Mouse (Mus musculus) embryo, embryonic 9.5 days (tissue): Measurements from ENCODE around the gene Spg20.

Source experiments
- DNase-seq: peaks from one replicate; pipeline ENCODE4 v3.0.0-alpha.2; 2017; ENCODE audit errors: extremely low spot score

Gene Spg20

GRCm38 (mm10) chr3:55111935-55112709 lies at the start of gene Spg20:
Gene Spg20, plus strand, starts transcription at chr3:55112108.
- DNase-seq: peak; percentile 96

- DNase-seq: no peak
Measured at GRCm38 (mm10) chr3:55062653-55063052, 49.3 kb upstream of the Spg20 start.

- DNase-seq: peak; percentile 79
Measured at GRCm38 (mm10) chr3:55064396-55064795, 47.5 kb upstream of the Spg20 start.

DNA sequence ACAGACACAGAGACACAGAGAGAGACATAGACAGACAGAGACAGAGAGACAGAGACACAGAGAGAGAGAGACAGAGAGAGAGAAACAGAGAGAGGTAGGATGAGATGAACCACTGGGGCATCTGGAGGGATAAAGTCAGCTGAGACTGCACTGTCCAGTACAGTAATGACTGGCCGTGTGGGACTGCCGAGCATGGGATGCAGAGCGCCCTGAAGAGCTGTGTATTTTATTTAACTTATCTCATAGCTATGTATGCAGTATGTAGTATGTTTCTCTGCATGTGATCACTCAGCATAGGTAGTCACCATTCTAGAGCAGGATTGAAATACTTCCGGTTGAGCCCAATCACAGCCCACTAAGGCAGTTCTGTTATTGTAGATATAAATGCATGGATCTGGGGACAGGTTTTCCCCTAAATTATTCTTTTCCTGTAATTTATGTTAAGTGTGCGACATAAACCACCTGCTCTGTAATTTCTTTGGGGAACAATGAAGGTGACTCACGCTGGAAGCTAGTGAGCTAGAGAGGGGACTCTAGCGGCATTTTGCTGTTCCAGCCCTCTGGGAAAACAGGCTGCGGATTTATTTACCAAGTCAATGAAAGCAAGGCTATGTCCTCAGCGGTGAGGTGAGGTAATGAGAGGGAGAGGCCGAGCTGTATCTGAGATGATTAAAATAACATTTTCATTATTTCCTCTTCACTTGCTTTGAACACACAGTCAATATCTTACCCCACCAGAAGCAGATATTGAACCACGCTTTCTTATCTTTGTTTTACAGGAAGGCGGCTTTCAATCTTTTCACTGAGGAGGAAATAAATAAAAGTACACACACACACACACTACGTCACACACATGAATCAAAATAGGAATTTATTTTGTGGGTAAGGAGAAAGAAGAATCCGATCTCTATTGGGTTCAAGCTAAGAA lies 45.9 kb upstream of the Spg20 start:
- DNase-seq: no peak

GRCm38 (mm10) chr3:55066666-55067023 lies 45.3 kb upstream of the Spg20 start:
- DNase-seq: no peak

DNA sequence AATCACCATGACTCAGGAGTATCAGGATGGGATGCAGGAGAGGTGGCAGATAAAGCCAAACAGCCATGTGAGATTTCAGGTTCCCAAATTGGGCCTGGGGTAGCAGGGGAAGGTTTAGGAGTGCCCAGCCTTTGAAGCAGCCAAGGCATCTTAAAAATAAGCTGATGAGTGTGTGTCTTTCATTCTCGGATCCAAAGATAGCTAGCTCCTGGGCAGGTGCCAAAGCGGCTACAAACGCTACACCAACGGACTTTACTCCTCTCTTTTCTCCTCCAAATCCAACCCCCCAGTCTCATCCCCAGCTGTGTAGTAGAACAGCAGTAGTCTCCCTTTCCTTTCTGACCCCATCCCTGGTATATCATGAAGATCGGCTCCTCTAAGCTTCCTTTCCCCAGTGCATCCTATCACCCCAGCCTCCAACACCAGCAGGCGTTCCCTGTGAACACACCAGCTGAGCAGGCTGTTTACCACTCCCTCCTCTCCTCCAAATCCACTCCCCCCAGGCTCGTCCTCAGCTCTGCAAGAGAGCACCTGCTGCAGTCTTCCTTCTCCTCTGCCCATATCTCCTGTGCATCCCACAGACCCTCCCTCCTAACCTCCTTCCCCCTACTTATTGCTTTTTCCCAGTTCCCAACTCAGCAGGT lies 44.0 kb upstream of the Spg20 start:
- DNase-seq: no peak

DNA sequence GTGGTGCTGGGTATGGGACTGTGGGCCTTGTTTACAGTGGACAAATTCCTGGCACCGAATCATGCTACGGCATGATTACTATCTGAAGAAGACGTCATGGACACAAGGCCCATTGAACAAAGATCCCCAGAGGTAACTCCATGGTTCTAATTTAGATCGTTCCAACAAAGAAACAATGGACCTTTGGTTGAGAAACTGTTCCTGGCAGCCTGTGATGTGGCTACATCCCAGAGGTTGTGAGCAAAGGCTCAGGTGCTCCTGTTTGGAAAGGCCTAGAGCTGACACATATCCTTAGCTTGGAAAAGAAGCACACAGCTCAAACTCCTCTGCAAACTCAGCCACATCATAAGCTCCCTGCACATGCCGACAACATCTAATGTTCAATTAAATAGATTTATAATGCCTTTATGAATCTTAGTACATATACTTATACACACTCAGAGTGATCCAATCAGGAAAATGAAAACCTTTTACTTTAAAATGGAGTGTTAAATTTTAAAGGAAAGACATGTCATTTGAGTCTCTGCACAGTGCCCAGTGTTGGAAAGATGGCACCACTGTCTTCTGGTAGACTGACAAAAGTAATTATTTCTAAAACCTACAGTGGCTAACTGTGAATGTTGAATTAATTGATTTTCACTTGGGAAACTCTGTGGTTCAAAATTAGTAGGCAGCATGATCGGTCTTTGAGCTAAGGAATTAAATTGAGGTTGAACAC lies 37.2 kb upstream of the Spg20 start:
- DNase-seq: no peak

DNA sequence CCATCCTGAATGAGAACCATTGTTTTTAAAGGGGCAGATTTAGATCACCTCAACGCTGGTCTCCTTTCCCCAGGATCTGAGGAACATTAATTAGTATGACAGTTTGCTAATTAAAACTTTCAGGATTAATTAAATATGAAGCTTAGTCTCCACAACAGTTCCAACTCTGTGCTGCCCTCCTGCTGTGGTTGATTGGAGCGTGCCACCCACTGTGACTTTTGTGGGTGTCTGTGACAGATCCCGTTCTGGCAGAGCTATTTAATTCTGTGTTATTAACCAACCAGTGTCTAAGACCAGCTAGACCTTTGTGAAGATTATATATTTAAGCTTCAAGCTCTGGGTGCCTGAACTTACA lies 36.6 kb upstream of the Spg20 start:
- DNase-seq: no peak

- DNase-seq: no peak
Measured at GRCm38 (mm10) chr3:55078233-55078632, 33.7 kb upstream of the Spg20 start.

DNA sequence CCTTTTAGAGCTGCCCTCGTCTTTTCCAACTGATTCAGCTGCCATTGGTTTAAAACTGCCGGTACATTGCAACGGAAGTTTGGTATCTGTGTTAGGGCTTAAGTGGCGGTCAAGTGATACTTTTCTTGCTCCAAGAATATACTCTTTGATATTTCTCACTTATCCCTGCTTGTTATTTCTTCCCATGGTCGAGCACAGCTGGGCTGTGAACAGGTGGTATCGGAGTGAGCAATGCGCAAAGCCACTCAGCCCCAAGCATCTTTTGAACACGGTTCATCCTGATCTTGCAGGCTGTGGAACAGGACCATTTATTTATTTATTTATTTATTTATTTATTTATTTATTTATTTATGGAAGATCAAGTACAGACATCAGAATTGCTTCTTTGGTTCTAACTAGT lies 32.3 kb upstream of the Spg20 start:
- no peak for DNase-seq

DNA sequence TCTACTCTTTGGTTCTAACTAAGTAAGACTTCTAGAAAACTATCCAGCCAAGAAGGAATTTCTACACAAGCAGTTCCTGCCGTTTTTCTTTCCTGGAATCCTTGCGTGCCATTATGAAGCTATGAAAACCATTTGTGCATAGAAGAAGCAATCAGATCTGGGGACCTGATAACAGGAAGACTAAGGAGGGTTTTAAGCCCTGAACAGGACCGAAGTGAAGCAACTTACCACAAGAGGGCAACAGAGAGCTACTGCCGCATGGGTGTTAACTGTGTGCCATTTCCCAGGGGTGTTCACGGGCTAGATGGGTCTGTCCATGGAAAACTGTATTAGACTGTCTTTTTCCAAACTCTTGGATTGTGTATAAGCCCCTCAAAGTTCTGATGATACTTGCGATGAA lies 31.9 kb upstream of the Spg20 start:
- DNase-seq: peak; percentile 77

- no peak for DNase-seq
Measured at GRCm38 (mm10) chr3:55084781-55085180, 27.1 kb upstream of the Spg20 start.

DNA sequence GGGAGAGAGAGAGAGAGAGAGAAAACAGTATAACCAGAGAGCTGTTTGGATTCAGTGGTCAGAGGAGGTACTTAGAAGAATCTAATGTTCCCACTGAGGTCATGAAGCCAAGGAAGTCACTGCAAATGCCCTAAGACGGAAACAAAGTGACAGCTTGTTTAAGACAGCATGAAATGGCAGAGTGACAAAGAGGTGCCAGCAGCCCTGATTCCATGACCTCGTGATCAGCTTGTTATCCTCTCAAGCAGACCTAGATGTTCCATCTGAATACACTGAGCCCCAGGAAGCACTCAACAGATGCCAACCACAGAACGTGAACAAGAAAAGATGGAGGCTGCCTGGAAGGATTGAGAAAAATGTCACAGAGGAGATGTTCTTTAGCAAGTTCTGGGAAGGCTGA lies 26.2 kb upstream of the Spg20 start:
- DNase-seq: no peak

- no peak for DNase-seq
Measured at GRCm38 (mm10) chr3:55086948-55087347, 25.0 kb upstream of the Spg20 start.

- no peak for DNase-seq
Measured at GRCm38 (mm10) chr3:55087360-55087759, 24.5 kb upstream of the Spg20 start.

- DNase-seq: no peak
Measured at GRCm38 (mm10) chr3:55088359-55088758, 23.5 kb upstream of the Spg20 start.

DNA sequence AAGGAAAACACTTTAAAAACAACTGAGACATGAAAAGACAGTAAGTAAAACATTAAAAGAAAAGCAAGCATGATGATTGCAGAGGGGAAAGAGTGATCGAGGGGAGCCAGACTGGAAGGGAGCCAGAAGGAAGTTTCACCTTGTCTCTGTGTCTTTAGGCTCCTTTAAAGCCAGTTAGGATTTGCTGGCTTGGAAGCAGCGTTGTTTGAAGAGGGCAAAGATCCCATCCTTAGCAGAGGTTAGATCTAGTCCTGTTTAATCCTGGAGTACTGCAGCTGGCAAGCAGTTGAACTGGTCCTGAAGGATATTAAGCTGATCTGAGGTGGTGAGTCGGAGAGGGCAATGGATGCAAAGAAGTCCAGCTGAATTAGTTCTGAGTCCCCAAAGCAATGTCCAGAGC lies 23.1 kb upstream of the Spg20 start:
- no peak for DNase-seq

DNA sequence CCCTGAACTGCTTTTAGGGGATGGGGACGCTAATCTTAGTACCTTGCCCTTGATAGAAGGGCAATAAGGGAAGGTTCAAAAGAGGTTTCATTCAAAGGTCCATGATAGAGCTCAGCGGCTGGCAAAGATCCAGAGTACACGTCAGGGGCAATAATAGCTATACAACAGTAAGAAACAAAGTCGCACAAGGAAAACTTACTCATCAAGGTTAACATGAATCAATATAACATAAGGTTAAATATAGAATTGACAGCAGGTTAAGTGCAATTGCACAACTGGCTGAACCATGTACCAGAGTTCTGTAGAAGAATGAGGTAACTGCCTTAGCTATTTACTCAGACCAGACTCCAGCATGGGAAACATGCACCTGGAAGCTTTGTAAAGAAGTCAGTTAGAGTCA lies 22.6 kb upstream of the Spg20 start:
- DNase-seq: no peak

DNA sequence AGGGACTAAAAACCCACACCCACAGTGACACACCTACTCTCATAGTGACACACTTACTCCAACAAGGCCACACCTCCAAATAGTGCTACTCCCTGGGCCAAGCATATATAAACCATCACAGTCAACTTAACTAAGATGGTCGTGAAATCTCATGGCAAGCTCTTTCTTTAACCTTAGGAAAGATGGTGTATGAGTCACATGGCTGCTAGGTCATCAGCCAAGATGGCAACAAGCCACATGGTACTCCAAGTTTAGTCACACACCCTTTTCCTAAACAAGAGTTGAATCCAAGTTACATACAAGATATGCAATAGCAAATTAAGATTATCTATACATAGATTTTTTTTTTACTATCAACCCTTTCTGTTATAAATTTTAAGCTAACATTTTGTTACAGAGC lies 18.7 kb upstream of the Spg20 start:
- no peak for DNase-seq

GRCm38 (mm10) chr3:55095968-55096654 lies 15.8 kb upstream of the Spg20 start:
- DNase-seq: peak; percentile 43

DNA sequence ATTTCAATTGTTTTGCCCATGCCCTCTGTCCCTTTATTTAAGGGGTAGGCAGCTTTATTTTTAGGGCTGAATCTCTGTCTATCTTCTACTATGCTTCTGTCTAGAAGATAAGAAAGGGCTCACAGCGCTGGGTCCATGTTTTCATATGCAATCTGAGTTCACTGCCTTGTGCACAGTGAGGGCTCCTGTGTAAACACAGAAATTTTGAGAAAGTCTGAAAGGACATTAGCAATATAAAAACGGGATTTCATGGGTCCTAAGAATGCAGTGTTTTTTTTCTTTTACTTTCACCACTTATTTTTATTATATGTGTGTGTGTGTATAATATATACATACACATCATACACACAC lies 15.3 kb upstream of the Spg20 start:
- no peak for DNase-seq
